Mouse (Mus musculus) liver, postnatal 0 days (tissue): Measurements from ENCODE around the gene Mmp24. TPM values are rescaled to one million over a fixed set of nuclear protein-coding genes. Genes with fewer than 3 reads are reported as not detected.
A peak's percentile ranks its signal among the peaks of the same experiment; 100 is the strongest.

Experiments
- ATAC-seq: fragments of 200-750 bp; cut with Nextera tagmentation; 2 replicates; pipeline ENCODE4 v1.8.0; 2017; ENCODE audit warnings: mild to moderate bottlenecking, moderate library complexity
- DNase-seq: peaks from one replicate; pipeline ENCODE4 v3.0.0-alpha.2; 2016
- H3K27ac ChIP-seq: fragments of 300-500 bp; sonication (generic); 2 replicates; pipeline ENCODE4 v1.5.1; 2014; ENCODE audit warnings: antibody characterized with exemption, moderate library complexity, mild to moderate bottlenecking, low read depth
- H3K27me3 ChIP-seq: fragments of 300-500 bp; sonication (generic); 2 replicates; pipeline ENCODE4 v1.6.1; 2014; ENCODE audit warnings: low read length, control low read depth, mixed read lengths; ENCODE audit not compliant: insufficient read depth
- H3K36me3 ChIP-seq: fragments of 300-500 bp; sonication (generic); replicated peaks from 2 replicates; pipeline ENCODE4 v1.6.1; 2014; ENCODE audit warnings: mild to moderate bottlenecking, control low read depth, low read length, moderate library complexity, mixed read lengths; ENCODE audit not compliant: insufficient read depth
- H3K4me1 ChIP-seq: fragments of 300-500 bp; sonication (generic); 2 replicates; pipeline ENCODE4 v1.6.1; 2014; ENCODE audit warnings: antibody characterized with exemption, mild to moderate bottlenecking, control low read depth; ENCODE audit not compliant: insufficient read depth
- H3K4me2 ChIP-seq: fragments of 300-500 bp; sonication (generic); 2 replicates; pipeline ENCODE4 v1.6.1; 2014; ENCODE audit warnings: low read depth, mild to moderate bottlenecking, low read length, moderate library complexity, mixed read lengths
- H3K4me3 ChIP-seq: fragments of 300-500 bp; sonication (generic); 2 replicates; pipeline ENCODE4 v1.5.1; 2014; ENCODE audit warnings: low read depth, low read length
- H3K9ac ChIP-seq: fragments of 300-500 bp; sonication (generic); replicated peaks from 2 replicates; pipeline ENCODE4 v1.6.1; 2014; ENCODE audit warnings: mild to moderate bottlenecking, moderate library complexity
- H3K9me3 ChIP-seq: fragments of 300-500 bp; sonication (generic); 2 replicates; pipeline ENCODE4 v1.6.1; 2016; ENCODE audit warnings: mild to moderate bottlenecking, control low read depth, low read length, mixed read lengths
- CTCF ChIP-seq: sonication (generic); IDR thresholded peaks from 2 replicates; pipeline ENCODE4 v1.5.1; 2016; ENCODE audit warnings: antibody characterized with exemption, low read depth
- EP300 ChIP-seq: IDR thresholded peaks from 2 replicates; pipeline ENCODE4 v1.6.1; 2016; ENCODE audit warnings: antibody characterized with exemption, low read depth, mild to moderate bottlenecking
- WGBS: fragments of 180-500 bp; shearing (Covaris S2); extraction: QIAGEN DNeasy Blood & Tissue Kit; methylation state at CpG from one replicate; pipeline ENCODE4 v1.1.7; 2014; ENCODE audit not compliant: insufficient replicate concordance; 5-methylcytosine and 5-hydroxymethylcytosine counted together
- polyA plus RNA-seq: library from polyadenylated mRNA; unstranded; fragments of >200 nt; fragmentation: Nextera tagmentation; extraction: Ambion mirVana; gene quantifications from 2 replicates; pipeline ENCODE4 v1.2.1, GENCODE M21; 2015

The Mmp24 gene
- polyA plus RNA-seq, 1 experiment from 2014 or later, result not detected

DNA sequence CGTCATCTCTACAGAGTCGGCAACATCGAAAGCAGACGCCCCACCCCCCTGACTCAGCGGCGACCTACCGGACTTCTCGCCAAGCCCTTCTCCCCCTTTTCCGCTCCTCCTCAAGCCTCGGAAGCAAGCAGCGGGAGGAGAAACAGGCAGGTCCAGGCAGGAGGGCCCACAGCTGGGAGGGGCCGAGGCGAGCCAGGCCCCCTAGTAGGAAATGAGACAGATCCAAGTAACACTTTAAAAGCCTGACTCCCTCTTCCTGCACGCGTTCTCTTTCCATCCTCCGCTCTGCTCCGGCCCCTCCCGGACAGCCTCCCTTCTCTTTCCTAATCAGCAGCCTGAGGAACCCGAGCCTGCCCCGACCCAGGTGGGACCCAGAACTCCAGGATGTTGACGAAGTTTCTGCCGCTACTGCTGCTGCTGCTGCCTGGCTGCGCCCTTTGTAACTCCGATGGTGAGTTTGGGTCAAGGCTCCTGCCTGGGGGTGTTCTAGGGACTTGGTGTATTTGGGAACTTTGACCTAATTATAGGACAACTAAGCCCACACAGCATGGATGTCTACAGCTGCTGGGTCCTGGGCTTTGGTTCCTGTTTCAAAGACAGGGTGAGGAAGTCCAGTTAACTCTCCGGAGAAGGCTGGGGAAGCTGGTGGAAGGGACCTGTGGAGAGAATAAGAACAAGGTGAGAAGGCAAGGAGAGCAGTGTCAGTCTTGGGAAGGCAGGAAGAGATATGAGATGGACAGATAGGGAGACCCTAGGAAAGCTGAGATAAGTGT, 23.9 kb upstream of the Mmp24 start, which contains the start of gene Procr:
Gene Procr (plus strand): TSS at position 104 of the 773 bp plus-strand sequence.
- WGBS, result 2% methylated on average over 25 of the region's 25 CpGs
- no peaks in the 10 kb centered on the region for H3K9me3 ChIP-seq
- H3K36me3 ChIP-seq, result no peaks in the 10 kb centered on the region
- peaks cover 10% of the 10 kb centered on the region for H3K4me1 ChIP-seq
- DNase-seq (peak; percentile 23), ATAC-seq (peak; percentile 19; the same call in 1 of the 2 replicates)
- peaks cover 9% of the 10 kb centered on the region; the same call in 1 of the 2 replicates for H3K27me3 ChIP-seq
- H3K27ac ChIP-seq, result no peak within 1 kb of the TSS
- peak within 1 kb of the TSS; percentile 78 for H3K4me2 ChIP-seq
- TF ChIP-seq CTCF (no peak), EP300 (no peak)
- peak within 1 kb of the TSS; percentile 38 for H3K4me3 ChIP-seq
- peak within 1 kb of the TSS; percentile 38; the same call in 1 of the 2 replicates for H3K9ac ChIP-seq

DNA sequence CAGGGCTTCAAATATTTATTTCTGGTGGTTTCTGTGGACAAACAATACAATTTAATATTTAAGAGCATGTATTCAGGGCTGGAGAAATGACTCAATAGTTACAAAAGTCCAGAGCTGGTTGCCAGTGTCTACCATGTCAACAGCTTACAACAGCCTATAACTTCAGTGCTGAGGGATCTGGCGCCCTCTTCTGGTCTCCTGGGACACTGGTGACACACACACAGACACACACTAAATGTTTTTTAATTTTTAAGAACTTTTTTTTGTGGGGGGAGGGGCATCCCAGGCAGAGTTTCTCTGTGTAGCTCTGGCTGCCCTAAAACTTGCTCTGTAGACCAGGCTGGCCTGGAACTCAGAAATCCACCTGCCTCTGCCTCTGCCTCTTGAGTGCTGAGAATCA, 19.4 kb upstream of the Mmp24 start:
- H3K4me3 ChIP-seq, result no peak overlapping the region
- H3K4me1 ChIP-seq, result peaks cover 9% of the 10 kb centered on the region
- WGBS, result 4% methylated on average over 1 of the region's 1 CpGs
- no peaks in the 10 kb centered on the region for H3K9me3 ChIP-seq
- H3K27ac ChIP-seq, result no peak overlapping the region
- H3K9ac ChIP-seq, result no peak overlapping the region
- peak; percentile 79 for DNase-seq
- peaks cover 9% of the 10 kb centered on the region; the same call in 1 of the 2 replicates for H3K27me3 ChIP-seq
- H3K4me2 ChIP-seq, result no peak overlapping the region
- TF ChIP-seq CTCF (peak; percentile 75), EP300 (no peak)
- ATAC-seq, result peak; percentile 76
- no peaks in the 10 kb centered on the region for H3K36me3 ChIP-seq

DNA sequence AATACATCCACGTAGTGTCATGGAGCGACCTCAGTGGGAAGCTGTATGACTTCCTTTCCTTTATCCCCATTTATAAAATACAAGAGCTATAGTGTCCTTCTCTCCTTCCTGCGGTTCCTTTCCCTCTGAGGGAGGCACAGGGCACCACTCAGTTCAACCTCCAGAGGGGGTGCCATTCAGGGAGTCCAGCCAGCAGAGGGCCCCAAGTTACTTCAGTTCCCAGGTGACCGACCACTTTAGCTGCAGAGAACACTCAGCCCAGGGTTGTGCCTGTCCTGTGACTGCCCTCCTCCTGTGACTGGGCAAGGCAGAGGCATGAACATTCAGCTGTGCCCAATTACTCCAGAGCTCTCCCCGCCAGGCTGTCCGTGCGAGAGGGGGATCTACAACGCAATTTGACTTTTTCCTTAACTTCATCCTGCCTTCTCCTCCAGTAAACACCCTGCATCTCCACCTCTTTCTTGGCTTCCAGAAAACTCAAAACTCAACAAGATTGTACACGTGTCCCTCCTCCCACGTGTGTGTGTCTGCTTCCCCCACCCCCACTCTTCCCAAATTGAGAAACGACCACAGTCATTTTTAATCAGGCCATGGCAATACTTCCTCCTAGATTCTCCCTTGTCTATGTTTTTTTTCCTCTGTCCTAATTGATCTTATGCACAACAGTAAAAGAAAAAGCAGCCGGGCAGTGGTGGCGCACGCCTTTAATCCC, 18.1 kb upstream of the Mmp24 start:
- Histone ChIP-seq H3K27me3 (0 out of 2 replicates have a peak, but pooled peaks cover 4% of the 10 kb centered on the region), H3K4me3 (no peak overlapping the region), H3K4me1 (no peaks in the 10 kb centered on the region), H3K27ac (no peak overlapping the region), H3K36me3 (no peaks in the 10 kb centered on the region), H3K9me3 (no peaks in the 10 kb centered on the region), H3K4me2 (no peak overlapping the region), H3K9ac (no peak overlapping the region)
- TF ChIP-seq CTCF, result peak; percentile 53
- no peak for TF ChIP-seq EP300
- no peak for DNase-seq
- ATAC-seq, result no peak
- 57% methylated on average over 14 of the region's 14 CpGs for WGBS

- no peaks in the 10 kb centered on the region for H3K27me3 ChIP-seq
- H3K4me1 ChIP-seq, result no peaks in the 10 kb centered on the region
- H3K27ac ChIP-seq, result no peak overlapping the region
- H3K9me3 ChIP-seq, result no peaks in the 10 kb centered on the region
- H3K9ac ChIP-seq, result no peak overlapping the region
- H3K4me3 ChIP-seq, result no peak overlapping the region
- H3K4me2 ChIP-seq, result no peak overlapping the region
- DNase-seq (peak; percentile 77), ATAC-seq (0 out of 2 replicates have a peak, but pooled peaks have one; percentile 38)
- H3K36me3 ChIP-seq, result no peaks in the 10 kb centered on the region
- TF ChIP-seq EP300 (no peak), CTCF (peak; percentile 81)
- WGBS, result 52% methylated on average over 13 of the region's 13 CpGs
Observed at GRCm38 (mm10) chr2:155764679-155765418, 10.3 kb upstream of the Mmp24 start.

DNA sequence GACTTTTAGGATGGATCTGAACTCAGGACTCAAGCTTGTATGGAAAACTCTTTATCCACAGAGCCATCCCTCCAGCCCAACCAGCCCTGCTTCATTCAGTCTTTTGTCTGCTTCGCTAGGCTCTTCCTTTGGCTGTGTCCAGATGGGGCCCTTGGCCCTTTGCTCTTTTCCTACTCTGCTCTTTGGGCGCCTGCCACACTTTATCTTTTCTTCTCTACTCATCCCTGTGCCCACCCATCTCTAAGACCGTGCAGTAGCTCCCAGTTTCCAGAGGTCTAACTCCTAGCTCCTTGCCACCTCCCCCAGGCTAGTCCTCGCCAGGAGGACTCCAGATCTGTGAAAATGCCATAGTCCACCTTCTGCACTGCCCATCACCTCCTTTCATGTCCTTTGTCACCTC, 1.5 kb upstream of the Mmp24 start:
- peaks cover 52% of the 10 kb centered on the region for H3K27me3 ChIP-seq
- ATAC-seq, result no peak
- H3K27ac ChIP-seq, result no peak overlapping the region
- no peaks in the 10 kb centered on the region for H3K9me3 ChIP-seq
- WGBS, result 55% methylated on average over 4 of the region's 4 CpGs
- DNase-seq, result no peak
- H3K4me2 ChIP-seq, result no peak overlapping the region
- no peak overlapping the region for H3K9ac ChIP-seq
- H3K36me3 ChIP-seq, result no peaks in the 10 kb centered on the region
- no peak overlapping the region for H3K4me3 ChIP-seq
- TF ChIP-seq CTCF, result no peak
- no peak for TF ChIP-seq EP300
- no peaks in the 10 kb centered on the region for H3K4me1 ChIP-seq
